Mouse (Mus musculus) CH12.LX (cell line): ENCODE measurements at regions not wholly inside any gene's neighbourhood (a gene's known extent, or its start where the extent isn't known, plus 50 kb on each side); places are given as distances from the start of the nearest gene placed in this dataset.

Source experiments
- DNase-seq: peaks from one replicate; pipeline ENCODE4 v3.0.0-alpha.2; 2013; ENCODE audit errors: extremely low read depth
- H3K27ac ChIP-seq: 2 replicates; pipeline ENCODE4 v1.5.1; 2012; ENCODE audit warnings: low read depth, mild to moderate bottlenecking, control low read depth, moderate library complexity; ENCODE audit not compliant: insufficient read depth
- H3K27me3 ChIP-seq: replicated peaks from 2 replicates; pipeline ENCODE3; 2012; ENCODE audit warnings: inconsistent platforms
- H3K36me3 ChIP-seq, 2 experiments: replicated peaks in 1 of 2; 2 replicates each; pipeline versions ENCODE3 to v1.6.1; 2012; ENCODE audit warnings: inconsistent platforms in 1 of 2, low read length in 1 of 2, mild to moderate bottlenecking in 1 of 2, mixed read lengths in 1 of 2, moderate library complexity in 1 of 2; ENCODE audit not compliant: control insufficient read depth in 1 of 2, insufficient read depth in 1 of 2
- H3K4me1 ChIP-seq, 2 experiments: 2 replicates each; pipeline ENCODE4 v1.6.1; 2012; ENCODE audit warnings: inconsistent platforms in 1 of 2, moderate library complexity in 1 of 2; ENCODE audit not compliant: insufficient read depth in 2 of 2, control insufficient read depth in 1 of 2
- H3K4me2 ChIP-seq: 2 replicates; pipeline ENCODE4 v1.6.1; 2012; ENCODE audit warnings: low read depth, mild to moderate bottlenecking, control low read depth; ENCODE audit not compliant: poor library complexity, insufficient read depth, severe bottlenecking
- H3K4me3 ChIP-seq, 3 experiments: fragments of 150-350 bp in 1 of 3; sonication (generic) in 1 of 3; replicated peaks in 1 of 3; 2 replicates each; pipeline versions ENCODE3 to v1.5.1; 2011 to 2012; ENCODE audit warnings: low read depth in 2 of 3, low read length in 2 of 3, mild to moderate bottlenecking in 2 of 3, moderate library complexity in 2 of 3, control low read depth in 1 of 3, improper control_type of control experiment in 1 of 3, inconsistent platforms in 1 of 3, mixed read lengths in 1 of 3; ENCODE audit not compliant: poor library complexity in 1 of 3
- H3K79me2 ChIP-seq: replicated peaks from 2 replicates; pipeline ENCODE4 v1.6.1; 2012; ENCODE audit warnings: mild to moderate bottlenecking, moderate library complexity; ENCODE audit not compliant: control insufficient read depth, poor library complexity, insufficient read depth, severe bottlenecking; ENCODE audit errors: extremely low read depth
- H3K9ac ChIP-seq: 2 replicates; pipeline ENCODE4 v1.6.1; 2012; ENCODE audit warnings: low read depth, mild to moderate bottlenecking, control low read depth, moderate library complexity; ENCODE audit not compliant: insufficient read depth
- H3K9me3 ChIP-seq: replicated peaks from 2 replicates; pipeline ENCODE3; 2012; ENCODE audit warnings: low read length, inconsistent platforms, mixed read lengths
- CTCF ChIP-seq, 2 experiments: IDR thresholded peaks in 1 of 2; conservative IDR thresholded peaks in 1 of 2; 2 replicates each; pipeline ENCODE4 v1.5.1; 2011 to 2012; ENCODE audit warnings: low read depth in 2 of 2, low read length in 2 of 2, improper control_type of control experiment in 1 of 2, inconsistent platforms in 1 of 2, mild to moderate bottlenecking in 1 of 2, moderate library complexity in 1 of 2
- ELF1 ChIP-seq: IDR thresholded peaks from 2 replicates; pipeline ENCODE4 v1.6.1; 2014; ENCODE audit warnings: low read depth, mild to moderate bottlenecking, inconsistent platforms, low read length, improper control_type of control experiment
- EP300 ChIP-seq: IDR thresholded peaks from 2 replicates; pipeline ENCODE4 v1.6.1; 2011; ENCODE audit warnings: low read length, improper control_type of control experiment
- ETS1 ChIP-seq: conservative IDR thresholded peaks from 2 replicates; pipeline ENCODE4 v1.6.1; 2012; ENCODE audit warnings: low read depth, mild to moderate bottlenecking, inconsistent platforms, low read length, improper control_type of control experiment, moderate library complexity
- IRF4 ChIP-seq: IDR thresholded peaks from 2 replicates; pipeline ENCODE4 v1.6.1; 2014; ENCODE audit warnings: low read depth, mild to moderate bottlenecking, inconsistent platforms, low read length, improper control_type of control experiment
- JUND ChIP-seq: conservative IDR thresholded peaks from 2 replicates; pipeline ENCODE4 v1.6.1; 2011; ENCODE audit warnings: low read depth, low read length, improper control_type of control experiment
- KAT2A ChIP-seq: IDR thresholded peaks from 2 replicates; pipeline ENCODE4 v1.6.1; 2012; ENCODE audit warnings: low read length, improper control_type of control experiment, inconsistent platforms; ENCODE audit not compliant: insufficient replicate concordance
- MAZ ChIP-seq: IDR thresholded peaks from 2 replicates; pipeline ENCODE4 v1.6.1; 2012; ENCODE audit warnings: low read depth, mild to moderate bottlenecking, inconsistent platforms, low read length, improper control_type of control experiment, moderate library complexity
- NELFE ChIP-seq: IDR thresholded peaks from 2 replicates; pipeline ENCODE4 v1.6.1; 2011; ENCODE audit warnings: low read depth, low read length, improper control_type of control experiment
- SIN3A ChIP-seq: IDR thresholded peaks from 2 replicates; pipeline ENCODE4 v1.6.1; 2012; ENCODE audit warnings: low read length, improper control_type of control experiment, inconsistent platforms
- SMC3 ChIP-seq: IDR thresholded peaks from 2 replicates; pipeline ENCODE4 v1.6.1; 2011; ENCODE audit warnings: low read depth, low read length, improper control_type of control experiment
- TBP ChIP-seq: conservative IDR thresholded peaks from 2 replicates; pipeline ENCODE4 v1.6.1; 2011; ENCODE audit warnings: low read depth, low read length, improper control_type of control experiment
- USF2 ChIP-seq: conservative IDR thresholded peaks from 2 replicates; pipeline ENCODE4 v1.6.1; 2011; ENCODE audit warnings: low read depth, low read length, improper control_type of control experiment
- ZMIZ1 ChIP-seq: IDR thresholded peaks from 2 replicates; pipeline ENCODE4 v1.6.1; 2012; ENCODE audit warnings: low read depth, mild to moderate bottlenecking, inconsistent platforms, low read length, improper control_type of control experiment
- ZNF384 ChIP-seq: IDR thresholded peaks from 2 replicates; pipeline ENCODE4 v1.6.1; 2012; ENCODE audit warnings: low read depth, low read length, improper control_type of control experiment, inconsistent platforms
- dilution Hi-C: fragments of 300-500 bp; cut with MboI; formaldehyde crosslinking; loops from 2 replicates; pipeline ENCODE4 v1.14.3; 2020; ENCODE audit warnings: low sequenced_read_pairs; ENCODE audit not compliant: extremely low pct_unique_long_range_greater_than_20kb, extremely low pct_ligation_motif_present
- in situ Hi-C: fragments of 300-500 bp; cut with MboI; formaldehyde crosslinking; loops from 3 replicates; pipeline ENCODE4 v1.14.3; 2019; ENCODE audit warnings: low sequenced_read_pairs, low pct_ligation_motif_present, low pct_unique_long_range_greater_than_20kb, mixed read lengths

GRCm38 (mm10) chr1:57201274-57201673 lies 176.1 kb upstream of the 1700066M21Rik start:
- Histone ChIP-seq H3K27me3 (no peaks in the 10 kb centered on the region), H3K4me1 (peaks cover 0 to 6% of the 10 kb centered on the region in 2 experiments; a peak in 3 of 4 replicates), H3K9ac (no peak overlapping the region)
- dilution Hi-C loops, result no loop called here
- TF ChIP-seq SIN3A (no peak), NELFE (no peak), EP300 (no peak), ZMIZ1 (no peak), IRF4 (no peak), ETS1 (no peak), MAZ (no peak), JUND (no peak), USF2 (no peak)
- TF ChIP-seq, all 38 proteins: peak for 0
- Histone ChIP-seq H3K9me3 (no peaks in the 10 kb centered on the region), H3K4me2 (no peak overlapping the region), H3K36me3 (no peaks in the 10 kb centered on the region), H3K79me2 (no peaks in the 10 kb centered on the region), H3K27ac (no peak overlapping the region), H3K4me3 (no peak overlapping the region)
- in situ Hi-C loops, result loop anchor here (25.0 kb wide), 1 partner anchor 1314 kb away; no protein-coding TSS in a partner anchor
- no peak for DNase-seq

GRCm38 (mm10) chr1:57204331-57204730 lies 173.1 kb upstream of the 1700066M21Rik start:
- no peaks in the 10 kb centered on the region for H3K36me3 ChIP-seq
- no peaks in the 10 kb centered on the region for H3K79me2 ChIP-seq
- no peak overlapping the region for H3K27ac ChIP-seq
- no peak for DNase-seq
- H3K9me3 ChIP-seq, result no peaks in the 10 kb centered on the region
- no peak for TF ChIP-seq KAT2A
- no peak for TF ChIP-seq TBP
- no peak for TF ChIP-seq ZNF384
- no peak for TF ChIP-seq ELF1
- TF ChIP-seq CTCF (conservative IDR thresholded peaks at IDR 0.05 in 1 of 2, IDR thresholded peaks at IDR 0.05 in 1 of 2; ENCODE audit: low read depth in 2 of 2, low read length in 2 of 2), result no peak
- no peak for TF ChIP-seq SMC3
- peaks cover 0 to 6% of the 10 kb centered on the region in 2 experiments; a peak in 2 of 4 replicates for H3K4me1 ChIP-seq
- in situ Hi-C loops, result loop anchor here (25.0 kb wide), 1 partner anchor 1317 kb away; no protein-coding TSS in a partner anchor
- no peaks in the 10 kb centered on the region for H3K27me3 ChIP-seq
- no peak overlapping the region for H3K9ac ChIP-seq
- dilution Hi-C loops, result no loop called here
- H3K4me3 ChIP-seq, result no peak overlapping the region
- H3K4me2 ChIP-seq, result no peak overlapping the region
